Mouse (Mus musculus) mouse trophoblast stem cell (cell line): Measurements from ENCODE around the gene Krt26.

Experiments used
- in situ Hi-C, 2 experiments: fragments of 300-500 bp; cut with MseI, MboI; formaldehyde crosslinking; loops; 2 replicates in 1 of 2; 3 replicates in 1 of 2; pipeline ENCODE4 v1.15.1; 2025

Gene Krt26

GRCm38 (mm10) chr11:99337866-99338265, at the start of gene Krt26:
Gene Krt26, minus strand, starts transcription at chr11:99337966.
- in situ Hi-C loops, result no loop called here

DNA sequence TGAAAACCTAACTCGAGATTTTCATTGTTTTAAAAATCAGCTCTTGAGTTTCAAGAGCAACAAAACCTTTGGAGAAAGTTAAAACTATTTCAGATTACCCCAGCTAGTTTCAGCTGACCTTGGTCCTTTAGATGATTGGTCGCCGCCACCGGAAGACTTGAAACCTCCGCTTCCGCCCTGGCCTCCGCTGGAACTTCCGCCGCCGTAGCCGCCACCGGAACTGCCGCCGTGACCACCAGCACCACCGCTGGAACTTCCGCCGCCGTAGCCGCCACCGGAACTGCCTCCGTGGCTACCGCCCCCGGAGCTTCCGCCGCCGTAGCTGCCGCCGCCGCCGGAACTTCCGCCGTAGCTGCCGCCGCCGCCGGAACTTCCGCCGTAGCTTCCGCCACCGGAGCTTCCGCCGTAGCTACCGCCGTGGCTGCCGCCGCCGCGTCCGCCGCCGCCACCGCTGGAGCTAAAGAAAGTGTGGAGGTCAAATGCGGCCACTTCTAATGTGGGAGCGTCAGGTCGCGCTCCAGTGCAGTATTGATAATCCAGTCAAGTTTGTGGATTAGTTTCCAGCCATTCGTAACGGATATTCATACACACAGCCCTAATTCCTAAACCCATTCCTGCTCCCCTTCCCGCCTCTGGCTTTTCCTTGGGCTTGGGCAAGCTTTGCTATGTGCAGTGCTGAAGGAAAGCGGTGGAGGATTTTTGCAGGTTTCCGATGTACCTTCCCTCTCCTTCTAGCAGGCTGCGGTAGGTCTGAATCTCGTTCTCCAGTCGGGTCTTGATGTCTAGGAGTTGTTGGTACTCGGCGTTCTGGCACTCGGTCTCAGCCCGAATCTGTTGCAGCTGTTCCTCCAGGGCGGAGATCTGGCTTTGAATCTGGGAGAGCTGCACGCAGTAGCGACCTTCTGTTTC, 48.3 kb upstream of the Krt26 start:
- in situ Hi-C loops, result no loop called here

- in situ Hi-C loops, result no loop called here
These were observed 41.8 kb upstream of the Krt26 start for GRCm38 (mm10) chr11:99379568-99379967.

- in situ Hi-C loops, result no loop called here
These were observed 37.0 kb upstream of the Krt26 start, which contains the start of gene Krt28 for GRCm38 (mm10) chr11:99374803-99375202. Gene Krt28, minus strand, starts transcription at chr11:99374903.

- in situ Hi-C loops, result loop anchor here in 1 of 2 experiments (5.0 kb wide), 1 partner anchor 58 kb away; no protein-coding TSS in a partner anchor
These were observed 32.2 kb upstream of the Krt26 start for GRCm38 (mm10) chr11:99369853-99370451.

DNA sequence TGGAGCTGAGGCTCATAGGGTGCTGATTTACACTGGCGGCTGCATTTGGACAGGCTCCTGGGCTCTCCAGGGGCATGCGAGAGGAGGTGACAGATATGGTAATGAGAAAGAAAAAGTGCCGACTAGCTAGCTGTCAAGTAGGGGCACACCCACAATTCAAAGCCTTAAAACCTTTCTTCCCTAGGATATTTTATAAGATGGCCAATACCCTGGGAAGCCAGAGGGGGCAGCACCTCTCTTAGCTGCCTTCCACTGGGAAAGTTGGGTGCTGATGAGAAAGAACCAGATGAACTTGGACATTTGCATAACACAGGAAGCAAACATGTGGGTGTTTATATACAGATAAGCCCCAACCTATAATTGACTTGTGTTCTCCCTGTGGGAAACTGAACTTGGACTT, 31.5 kb upstream of the Krt26 start:
- in situ Hi-C loops, result loop anchor here in 1 of 2 experiments (5.0 kb wide), 1 partner anchor 57 kb away; no protein-coding TSS in a partner anchor

GRCm38 (mm10) chr11:99366791-99367190, 29.0 kb upstream of the Krt26 start:
- in situ Hi-C loops, result loop anchor here in 1 of 2 experiments (5.0 kb wide), 1 partner anchor 54 kb away; no protein-coding TSS in a partner anchor

GRCm38 (mm10) chr11:99364412-99364811, 26.6 kb upstream of the Krt26 start:
- in situ Hi-C loops, result loop anchor here in 1 of 2 experiments (5.0 kb wide), 1 partner anchor 52 kb away; no protein-coding TSS in a partner anchor

DNA sequence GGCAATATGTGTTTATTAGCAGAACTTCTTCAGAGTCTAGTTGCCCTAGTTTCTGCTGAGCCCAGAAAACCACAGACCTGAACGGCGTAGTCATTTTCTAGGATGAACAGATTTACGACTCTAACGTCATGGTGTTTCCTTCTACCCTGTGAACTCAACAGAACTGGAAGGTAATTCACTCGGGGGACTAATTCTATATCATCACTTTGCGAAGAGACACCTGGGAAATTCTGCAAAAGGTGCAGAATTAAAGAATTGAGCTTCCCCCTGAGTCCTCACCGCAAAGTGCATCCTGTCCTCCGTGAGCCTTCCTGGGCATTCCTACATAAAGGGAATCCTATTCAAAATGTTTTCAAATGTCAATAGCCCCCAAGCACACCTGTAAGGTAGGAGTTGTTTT, 23.7 kb upstream of the Krt26 start:
- in situ Hi-C loops, result loop anchor here in 1 of 2 experiments (5.0 kb wide), 1 partner anchor 49 kb away; no protein-coding TSS in a partner anchor

DNA sequence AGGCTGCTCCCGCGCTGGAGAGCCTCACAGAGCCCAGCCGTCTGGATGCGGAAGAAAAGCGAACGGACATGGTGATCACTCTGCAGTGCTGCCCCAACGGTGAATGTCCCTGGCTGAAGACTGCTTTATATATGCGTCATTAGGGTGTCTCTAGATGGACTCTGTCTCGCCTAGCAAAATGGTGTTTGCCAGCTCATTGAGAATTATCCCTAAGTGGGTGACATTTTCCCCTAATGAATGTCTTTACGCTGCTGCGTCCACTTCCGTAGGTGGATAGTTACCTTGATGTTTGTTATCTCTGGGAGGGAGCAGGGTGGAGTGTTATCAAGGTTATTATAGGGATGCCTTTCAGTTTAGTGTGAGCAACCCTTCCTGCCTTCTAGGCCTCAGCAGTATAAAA, 13.2 kb upstream of the Krt26 start, which contains the start of gene Krt27:
Gene Krt27 (minus strand): TSS at position 101 of the 400 bp plus-strand sequence.
- in situ Hi-C loops, result no loop called here

DNA sequence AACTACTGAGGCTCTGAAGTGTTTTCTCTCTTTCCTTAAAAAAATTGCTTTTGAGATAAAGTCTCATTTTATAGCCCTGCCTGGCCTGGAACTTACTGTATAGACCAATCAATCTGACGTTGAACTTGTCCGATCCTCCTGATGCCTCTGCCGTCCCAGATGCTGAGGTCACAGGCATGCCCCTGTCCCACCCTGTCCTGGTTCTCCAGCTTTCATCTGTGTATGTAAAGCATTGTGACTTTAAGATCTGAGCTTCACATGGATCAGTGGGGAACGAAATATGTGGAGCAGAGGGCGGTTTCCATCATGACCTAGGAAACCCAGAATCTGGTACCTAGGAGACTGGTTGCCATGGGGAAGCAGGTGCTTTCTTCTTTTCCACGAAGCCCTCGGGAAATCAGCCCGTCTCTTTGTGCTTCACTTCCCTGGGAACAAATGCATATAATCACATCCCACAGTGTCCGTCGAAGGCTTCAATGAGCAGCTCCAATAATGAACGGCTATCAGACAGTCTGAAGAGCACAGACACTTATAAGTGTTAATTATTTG, 1.6 kb upstream of the Krt26 start:
- in situ Hi-C loops, result no loop called here

GRCm38 (mm10) chr11:99333426-99333825, 4.3 kb downstream of the Krt26 start:
- in situ Hi-C loops, result no loop called here

- in situ Hi-C loops, result no loop called here
These were observed 8.1 kb downstream of the Krt26 start for GRCm38 (mm10) chr11:99329655-99330054.

DNA sequence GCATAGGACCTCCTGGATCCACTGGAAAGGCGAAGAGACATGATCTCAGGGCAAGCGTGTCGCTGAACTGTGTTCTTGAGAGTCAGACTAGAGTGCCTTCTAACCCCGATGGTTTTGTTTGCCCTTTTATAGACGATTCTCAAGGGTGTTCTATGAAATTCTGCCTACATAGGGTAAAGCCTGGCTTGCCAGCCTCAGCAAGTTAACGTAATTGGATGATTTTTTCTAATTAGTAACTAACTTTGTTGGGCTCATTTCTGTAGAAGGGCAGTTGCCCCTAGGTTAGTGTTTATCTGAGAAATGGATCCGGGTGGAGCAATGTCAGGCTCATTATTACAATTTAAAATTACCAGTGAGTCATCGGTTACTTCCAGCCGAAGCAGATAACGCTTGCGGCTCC, 14.9 kb downstream of the Krt26 start, which contains the start of gene Krt25:
Gene Krt25 (minus strand): TSS at position 101 of the 400 bp plus-strand sequence.
- in situ Hi-C loops, result no loop called here

DNA sequence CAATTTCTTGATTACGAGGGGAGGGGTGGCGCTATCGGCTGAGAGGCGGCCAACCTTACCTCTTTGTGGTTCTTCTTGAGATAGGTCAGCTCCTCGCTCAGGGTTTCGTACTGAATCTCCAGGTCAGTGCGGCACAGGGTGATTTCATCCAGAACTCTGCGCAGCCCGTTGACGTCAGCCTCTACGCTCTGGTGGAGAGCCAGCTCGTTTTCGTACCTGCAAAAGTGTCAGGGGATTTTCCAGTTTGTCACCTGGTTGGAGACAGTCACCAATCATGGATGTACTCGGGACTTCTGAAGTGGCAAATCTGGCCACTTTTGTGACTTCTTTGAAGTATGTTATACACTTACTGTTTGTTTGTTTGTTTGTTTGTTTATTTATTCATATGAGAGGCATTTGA, 16.7 kb downstream of the Krt26 start:
- in situ Hi-C loops, result no loop called here

GRCm38 (mm10) chr11:99319127-99319526, 18.6 kb downstream of the Krt26 start:
- in situ Hi-C loops, result no loop called here

DNA sequence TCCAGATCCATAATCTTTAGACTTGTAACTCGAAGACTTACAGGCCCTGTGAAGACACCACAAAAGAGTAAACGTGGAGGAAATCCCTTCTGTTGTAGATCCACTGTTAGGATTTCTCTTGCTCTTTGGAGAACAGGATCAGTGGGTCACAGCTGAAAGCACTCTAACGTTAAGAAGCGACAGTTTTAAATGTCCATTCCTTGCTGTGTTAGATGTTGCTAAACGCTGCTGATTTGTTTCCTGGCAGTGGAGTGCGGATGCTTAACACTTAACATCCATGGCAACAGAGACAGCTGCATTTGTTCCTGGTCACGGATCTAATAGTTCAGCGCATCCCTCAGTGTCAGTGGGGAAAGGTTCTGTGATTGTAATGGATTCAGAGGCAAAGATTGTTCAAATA, 21.2 kb downstream of the Krt26 start:
- in situ Hi-C loops, result no loop called here

DNA sequence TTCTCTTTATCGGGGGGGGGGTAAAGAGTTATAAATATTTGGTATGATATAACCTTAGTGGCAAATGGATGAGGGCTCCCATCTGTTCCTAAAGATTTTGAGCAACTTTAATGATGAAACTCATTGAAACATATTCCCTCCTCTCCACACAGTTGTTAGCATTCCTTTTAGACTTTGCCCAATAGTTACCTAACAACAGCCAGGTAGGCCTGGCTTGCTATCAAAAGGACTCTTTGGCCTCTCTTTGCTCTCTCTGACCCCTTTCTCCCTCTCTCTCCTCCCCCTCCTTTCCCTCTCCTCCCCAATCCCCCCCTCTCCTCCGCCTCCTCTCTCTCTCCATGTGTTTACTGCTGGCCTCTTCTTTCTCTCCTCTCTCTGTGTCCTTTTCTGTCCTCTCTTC, 23.2 kb downstream of the Krt26 start:
- in situ Hi-C loops, result loop anchor here (5.0 kb wide), 2 partner anchors 48 to 53 kb away; no protein-coding TSS in a partner anchor

DNA sequence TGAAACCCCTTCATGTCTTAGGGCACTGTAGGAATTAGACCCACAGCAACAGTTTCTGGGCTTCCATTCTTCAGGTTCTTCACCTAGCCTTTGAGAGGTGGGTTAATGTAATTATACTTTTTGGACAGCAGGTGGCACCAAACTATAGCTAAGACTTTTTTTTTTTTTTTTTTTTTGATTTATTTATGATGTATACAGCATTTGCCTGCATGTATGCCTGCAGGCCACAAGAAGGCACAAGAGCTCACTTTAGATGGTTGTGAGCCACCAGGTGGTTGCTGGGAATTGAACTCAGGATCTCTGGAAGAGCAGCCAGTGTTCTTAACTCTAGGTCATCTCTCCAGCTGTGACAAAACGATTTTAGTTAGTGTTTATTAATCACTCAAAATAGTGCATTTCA, 26.9 kb downstream of the Krt26 start:
- in situ Hi-C loops, result loop anchor here (5.0 kb wide), 2 partner anchors 51 to 56 kb away; no protein-coding TSS in a partner anchor

GRCm38 (mm10) chr11:99307579-99307978, 30.2 kb downstream of the Krt26 start:
- in situ Hi-C loops, result no loop called here

DNA sequence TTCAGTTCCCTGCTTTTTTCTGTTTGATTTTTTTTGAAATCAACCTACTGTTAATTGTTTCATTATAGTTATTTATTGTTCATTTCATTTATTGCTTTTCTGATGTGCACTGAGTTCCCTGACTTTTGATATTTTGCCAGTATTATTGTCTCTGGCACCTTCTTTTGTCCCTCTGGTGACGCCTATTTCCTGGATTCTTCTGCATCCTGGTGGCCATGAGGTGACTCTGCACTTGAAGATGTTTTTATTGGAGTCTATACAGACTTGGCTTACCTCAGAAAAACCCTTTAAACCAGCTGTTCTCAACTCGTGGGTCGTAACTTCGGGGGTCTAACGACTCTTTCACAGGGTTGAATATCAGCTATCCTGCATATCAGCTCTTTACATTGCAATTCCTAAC, 42.7 kb downstream of the Krt26 start:
- in situ Hi-C loops, result loop anchor here in 1 of 2 experiments (5.0 kb wide), 1 partner anchor 38 kb away; no protein-coding TSS in a partner anchor

DNA sequence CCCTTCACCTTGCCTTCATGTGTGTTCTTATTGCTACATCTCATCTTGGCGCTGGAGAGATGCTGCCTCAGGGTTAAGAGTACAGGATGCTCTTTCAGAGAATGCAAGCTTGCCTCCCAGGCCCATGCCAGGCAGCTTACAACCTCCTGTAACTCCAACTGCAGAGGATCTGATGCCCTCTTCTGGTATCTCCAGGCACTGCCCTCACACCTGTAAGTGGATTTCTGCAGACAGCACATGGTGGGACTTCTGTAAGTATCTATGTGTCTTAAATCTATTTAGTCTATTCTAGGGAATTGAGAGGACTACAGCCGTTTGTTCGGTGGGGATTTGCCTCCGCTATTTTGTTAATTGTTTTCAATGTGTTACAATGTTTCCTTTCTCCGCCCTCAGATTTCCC, 44.9 kb downstream of the Krt26 start:
- in situ Hi-C loops, result no loop called here
